Mouse (Mus musculus) ES-E14 (cell line): ENCODE measurements at regions not wholly inside any gene's neighbourhood (a gene's known extent, or its start where the extent isn't known, plus 50 kb on each side); places are given as distances from the start of the nearest gene placed in this dataset.

Experiments
- CHD2 ChIP-seq: IDR thresholded peaks from 2 replicates; pipeline ENCODE4 v1.6.1; 2014; ENCODE audit warnings: mild to moderate bottlenecking, low read depth, low read length, inconsistent platforms
- HCFC1 ChIP-seq: IDR thresholded peaks from 2 replicates; pipeline ENCODE4 v1.6.1; 2012; ENCODE audit warnings: low read length, inconsistent platforms, borderline replicate concordance; ENCODE audit not compliant: insufficient read depth

- TF ChIP-seq CHD2 = no peak
- no peak for TF ChIP-seq HCFC1
Measured at GRCm38 (mm10) chr8:26851871-26852800, 125.0 kb upstream of the Zfp703 start.
